Mouse (Mus musculus) lung, adult 18-20 months (tissue): ENCODE measurements around the gene Mctp1.
"Not testable (repeated sequence)": the region's sequence is repeated elsewhere in the genome, so short reads cannot be mapped to it uniquely, and the experiment has no call there.

Experiments used
- DNase-seq, 2 experiments: peaks; one replicate each; pipeline ENCODE4 v3.0.0; 2022; ENCODE audit warnings: mixed read lengths in 2 of 2

Mctp1 gene

DNA sequence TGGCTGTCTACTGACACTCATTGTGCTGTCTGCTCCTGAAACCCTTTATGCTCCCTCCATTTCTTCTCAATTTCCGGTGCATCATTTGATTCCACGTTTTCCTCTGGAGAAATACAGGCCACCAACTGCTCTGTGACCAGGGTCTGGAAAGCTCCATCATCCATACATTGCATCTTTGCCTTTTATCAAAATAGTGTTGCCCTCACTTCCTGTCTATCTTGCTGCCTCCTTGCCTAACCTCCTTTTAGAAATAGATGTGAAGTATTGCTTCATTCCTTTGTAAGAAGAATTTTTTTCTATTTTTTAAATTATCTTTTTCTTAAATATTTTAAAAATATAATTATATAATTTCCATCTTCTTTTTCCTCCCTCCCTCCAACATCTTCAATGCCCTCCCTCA is 98.7 kb downstream of the Mctp1 start:
- no peak for DNase-seq

DNA sequence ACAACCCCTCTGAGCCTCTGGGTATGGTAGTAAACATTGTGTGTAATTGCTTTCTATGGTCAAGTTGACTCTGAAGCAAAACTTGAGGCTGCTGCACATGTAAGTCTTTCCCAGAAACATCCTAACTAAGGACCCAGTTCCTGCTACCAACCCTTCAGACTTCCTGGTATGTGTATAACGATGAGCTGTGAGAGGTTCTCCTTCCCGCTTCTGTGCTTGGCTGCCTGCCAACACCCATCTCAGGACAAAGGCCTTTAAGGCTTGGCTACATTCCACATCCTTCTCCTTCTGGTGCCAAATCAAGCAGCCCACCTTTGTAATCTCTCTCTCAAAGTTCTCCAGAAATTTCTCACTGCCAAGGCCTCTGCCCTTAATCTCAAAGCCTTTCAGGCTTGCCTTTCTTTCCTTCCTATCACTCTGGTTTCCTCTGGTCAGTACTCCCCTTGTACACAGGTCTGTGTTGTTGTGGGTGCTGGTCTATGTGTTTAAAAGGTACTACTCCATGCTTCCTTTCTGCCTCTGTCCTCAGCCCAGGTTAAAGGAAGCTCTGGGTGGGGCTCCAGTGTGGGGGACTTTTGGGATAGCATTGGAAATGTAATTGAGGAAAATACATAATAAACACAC is 99.9 kb downstream of the Mctp1 start:
- peak in 1 of 2 experiments; percentile 6 for DNase-seq

DNA sequence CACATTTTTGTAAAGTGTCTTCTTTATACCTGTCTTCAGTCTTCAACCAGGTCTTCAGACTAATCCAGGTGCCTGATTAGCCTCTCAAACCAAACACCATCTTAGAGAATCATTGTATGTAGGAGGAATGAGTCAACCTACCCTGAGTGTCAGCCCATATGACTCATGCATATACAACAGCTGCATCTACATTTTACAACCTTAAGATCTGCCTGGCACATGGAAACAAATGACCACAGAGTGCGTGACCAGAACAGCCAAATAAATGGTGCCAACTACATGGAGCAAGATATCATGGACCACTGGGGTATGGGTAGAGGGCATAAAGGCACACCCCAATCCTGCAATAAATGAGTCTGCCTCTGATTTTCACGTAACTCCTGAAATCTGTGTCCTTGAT is 131.6 kb downstream of the Mctp1 start:
- DNase-seq: no peak

DNA sequence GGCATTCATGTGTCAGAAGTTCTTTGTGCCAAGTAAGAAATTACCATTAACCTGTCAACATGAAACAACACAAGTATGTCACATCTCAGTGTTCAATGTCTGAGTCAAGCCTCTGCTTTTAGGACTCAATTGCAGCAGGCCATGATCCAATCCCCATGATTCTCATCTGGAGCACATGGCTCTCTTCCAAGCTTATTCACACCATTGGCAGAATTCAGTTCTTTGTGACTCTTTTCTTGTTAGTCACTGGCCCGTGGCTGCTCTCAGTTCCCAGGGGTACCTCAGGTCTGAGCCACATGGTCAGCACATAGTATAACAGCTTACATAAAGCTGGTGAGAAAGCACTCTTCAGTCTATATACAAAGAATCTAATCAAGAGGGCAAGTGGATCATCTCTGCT is 138.8 kb downstream of the Mctp1 start:
- DNase-seq: no peak

DNA sequence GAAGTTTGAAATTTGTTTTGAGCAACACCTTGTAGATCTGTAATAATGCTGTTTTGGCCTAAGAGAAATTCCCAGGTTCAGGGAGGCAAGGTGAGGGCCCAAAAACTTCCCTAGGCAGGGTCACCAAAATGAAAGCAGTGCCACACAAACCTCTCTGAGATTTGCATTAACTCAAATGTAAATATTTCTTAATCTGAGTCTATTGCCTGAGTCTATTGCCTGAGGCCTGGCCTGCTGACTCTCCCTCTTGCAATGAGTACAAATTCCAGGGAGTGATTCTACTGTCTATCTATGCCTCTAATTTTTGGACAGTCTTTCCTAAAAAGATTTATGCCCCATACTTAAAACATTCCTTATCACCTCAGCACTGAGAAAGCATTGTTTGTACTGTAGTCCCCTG is 143.0 kb downstream of the Mctp1 start:
- no peak for DNase-seq

DNA sequence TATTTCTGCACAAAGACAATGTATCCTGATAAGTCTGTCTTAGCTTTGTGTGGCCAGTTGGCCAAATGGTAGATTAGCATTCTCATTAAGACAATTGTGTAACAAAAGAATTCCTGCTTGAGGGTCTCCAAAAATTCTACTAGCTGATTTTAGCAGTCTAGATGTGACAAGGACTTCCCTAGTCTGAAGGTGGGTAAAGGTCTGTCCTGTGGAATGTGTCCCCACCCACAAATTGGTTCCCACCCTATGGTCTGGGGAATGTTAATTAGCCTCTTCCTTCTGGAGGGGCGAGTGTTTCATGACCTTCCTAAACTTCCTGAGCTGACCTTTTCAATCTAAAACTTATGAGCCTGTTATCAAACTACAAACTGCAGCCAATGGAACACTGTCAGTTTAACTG is 143.4 kb downstream of the Mctp1 start:
- no peak for DNase-seq

DNA sequence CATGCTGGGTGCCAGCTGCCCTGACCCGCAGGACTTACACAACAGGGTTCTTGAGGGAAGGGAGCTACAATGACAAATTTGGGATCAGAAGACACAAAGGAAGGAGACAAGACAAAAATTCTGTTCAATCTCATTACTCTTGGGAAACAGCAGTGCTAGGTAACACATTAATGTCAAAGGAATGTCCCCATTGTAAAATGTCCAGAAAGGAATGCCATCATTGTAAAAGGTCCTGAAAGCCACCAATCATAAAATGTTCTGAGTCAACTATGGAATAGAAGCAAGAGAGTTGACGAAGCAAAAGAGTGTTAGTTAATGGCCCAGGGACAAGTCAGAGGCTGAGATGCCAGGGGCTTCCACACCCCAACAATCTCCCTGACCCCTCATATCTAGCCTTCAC is 145.6 kb downstream of the Mctp1 start:
- DNase-seq: no peak

DNA sequence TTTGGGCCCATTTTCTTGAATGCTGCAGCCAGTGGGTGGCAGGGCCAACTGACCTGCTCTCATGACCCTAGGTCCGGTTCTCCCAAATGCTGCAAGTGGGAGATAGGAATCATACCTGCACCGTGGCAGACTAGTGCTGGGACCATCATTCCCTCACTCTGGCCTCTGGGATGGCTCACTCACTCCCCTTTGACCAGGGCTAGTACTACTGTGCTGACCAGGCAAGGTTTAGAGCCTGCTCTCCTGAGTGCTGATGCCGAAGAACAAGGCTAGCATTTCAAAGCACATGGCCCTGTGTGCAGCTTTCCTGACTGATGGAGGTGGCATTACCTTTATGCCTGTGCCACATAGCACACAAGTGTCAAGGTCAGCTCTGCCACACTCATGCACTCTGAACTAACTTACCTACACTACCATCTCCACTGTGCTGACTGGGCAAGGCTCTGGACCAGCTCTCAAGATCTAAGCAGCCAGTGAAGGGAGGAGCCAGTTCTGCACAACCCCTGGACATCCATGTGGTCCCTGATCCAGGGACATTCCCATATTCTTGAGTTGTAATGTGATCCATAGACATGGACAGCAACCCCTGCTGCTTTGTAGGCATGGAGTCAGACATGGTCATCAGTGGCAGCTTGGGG is 146.7 kb downstream of the Mctp1 start:
- no peak for DNase-seq

DNA sequence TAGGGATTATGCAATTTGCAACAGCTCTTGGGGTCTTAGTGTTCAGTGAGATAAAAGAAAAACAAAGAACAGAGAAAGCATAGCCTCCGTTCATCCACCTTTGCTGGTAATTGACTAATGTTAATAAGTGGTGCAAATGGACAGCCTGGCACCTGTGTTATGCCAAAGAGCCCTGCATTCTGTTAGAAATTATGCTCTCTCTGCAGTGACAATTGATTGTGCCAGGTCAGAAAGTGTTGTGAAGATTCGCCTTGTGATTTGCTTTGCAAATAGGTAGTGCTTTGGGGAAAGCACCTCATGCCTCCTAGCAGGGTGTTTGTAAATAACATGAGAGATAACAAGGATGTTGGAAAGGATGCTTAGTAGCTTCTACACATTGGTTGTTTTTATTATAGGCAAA is 163.5 kb downstream of the Mctp1 start:
- DNase-seq: no peak

DNA sequence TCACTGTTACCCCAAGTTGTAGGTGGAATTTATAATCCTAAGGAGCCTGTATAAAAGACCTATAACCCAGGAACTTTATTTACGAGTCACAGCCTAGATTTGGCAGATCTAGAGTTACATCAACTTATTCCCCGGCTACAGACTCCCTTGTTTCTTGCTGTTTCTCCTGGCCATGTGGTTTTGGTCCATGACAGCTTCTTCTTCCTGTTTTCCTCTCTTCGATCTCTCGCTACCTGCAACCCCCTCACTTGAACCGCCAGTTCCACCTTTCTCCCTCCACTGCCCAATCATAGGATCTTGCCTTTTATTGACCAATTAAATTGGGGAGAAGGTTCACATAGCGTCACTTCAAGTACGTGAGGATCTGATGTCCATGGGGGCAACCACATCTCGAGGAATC is 176.6 kb downstream of the Mctp1 start:
- DNase-seq: no peak

DNA sequence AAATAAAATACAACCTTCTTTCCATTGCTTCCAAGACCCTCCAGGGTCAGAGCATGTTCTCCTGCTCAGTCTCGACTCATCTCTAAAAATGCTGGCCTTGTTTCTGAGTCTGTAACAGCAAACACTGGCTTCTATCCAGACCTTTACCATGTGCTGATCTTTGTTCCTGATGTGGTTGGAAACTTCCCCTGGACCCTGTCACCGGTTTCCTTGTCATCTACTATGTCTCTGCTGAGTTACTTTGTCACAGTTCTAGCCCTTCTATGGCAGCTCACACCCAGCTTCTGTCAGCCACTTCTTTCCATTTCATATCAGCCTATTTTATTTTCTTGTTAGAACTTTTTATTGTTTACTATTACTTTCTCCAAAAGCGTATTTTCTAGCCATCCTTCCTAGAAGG is 177.3 kb downstream of the Mctp1 start:
- DNase-seq: no peak

DNA sequence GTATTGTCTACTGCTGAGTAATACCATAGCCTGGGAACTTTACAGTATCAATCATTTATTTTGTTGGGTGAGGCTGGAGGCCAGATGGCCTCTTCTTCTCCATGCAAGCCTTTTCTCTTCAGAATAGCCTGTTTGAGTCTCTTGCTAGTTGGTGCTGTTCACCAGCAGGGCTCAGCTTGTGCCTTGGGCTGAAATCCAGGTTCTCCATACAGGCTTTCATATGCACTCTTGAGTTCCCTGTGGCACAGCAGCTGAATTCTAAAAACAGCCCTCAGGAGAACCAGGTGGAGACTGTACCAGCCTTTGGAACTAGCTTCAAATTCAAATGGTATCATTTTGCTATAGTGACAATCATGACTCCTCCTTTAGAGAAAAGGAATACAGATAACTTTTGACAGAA is 179.7 kb downstream of the Mctp1 start:
- DNase-seq: no peak

DNA sequence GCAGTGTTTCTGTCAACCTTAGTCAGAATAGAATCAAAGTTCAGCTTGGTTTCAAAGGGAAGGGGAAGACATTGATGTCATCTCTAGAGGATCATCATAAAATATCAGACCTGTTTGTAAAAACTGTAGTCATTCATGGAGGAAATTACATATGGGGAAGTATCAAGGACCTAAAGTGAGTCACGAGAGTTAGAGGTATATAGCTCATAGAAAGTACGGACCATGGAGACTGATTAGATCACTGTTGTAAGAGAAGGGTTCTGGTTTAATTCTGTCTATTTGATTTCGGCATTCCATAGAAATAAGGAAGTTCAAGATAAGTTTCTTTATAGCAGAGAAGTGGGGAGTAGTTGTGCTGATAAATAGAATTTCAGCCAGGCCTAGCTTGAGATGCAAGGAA is 181.7 kb downstream of the Mctp1 start:
- no peak for DNase-seq

DNA sequence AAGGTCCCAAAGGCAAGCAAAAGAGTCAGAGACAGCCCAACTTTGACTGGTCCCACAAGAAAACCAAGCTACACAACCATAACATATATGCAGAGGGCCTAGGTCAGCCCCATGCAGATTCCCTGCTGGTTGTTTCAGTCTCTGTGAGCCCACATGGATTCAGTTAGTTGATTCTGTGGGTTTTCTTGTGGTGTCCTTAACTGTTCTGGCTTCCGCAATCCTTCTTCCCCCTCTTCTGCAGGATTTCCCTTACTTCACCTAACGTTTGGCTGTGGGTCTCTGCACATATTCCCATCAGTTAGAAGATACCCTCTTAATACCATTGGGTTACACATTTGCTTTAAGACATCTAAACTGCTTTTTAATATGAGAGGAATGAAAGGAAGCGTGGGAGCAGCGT is 183.1 kb downstream of the Mctp1 start:
- DNase-seq: no peak

DNA sequence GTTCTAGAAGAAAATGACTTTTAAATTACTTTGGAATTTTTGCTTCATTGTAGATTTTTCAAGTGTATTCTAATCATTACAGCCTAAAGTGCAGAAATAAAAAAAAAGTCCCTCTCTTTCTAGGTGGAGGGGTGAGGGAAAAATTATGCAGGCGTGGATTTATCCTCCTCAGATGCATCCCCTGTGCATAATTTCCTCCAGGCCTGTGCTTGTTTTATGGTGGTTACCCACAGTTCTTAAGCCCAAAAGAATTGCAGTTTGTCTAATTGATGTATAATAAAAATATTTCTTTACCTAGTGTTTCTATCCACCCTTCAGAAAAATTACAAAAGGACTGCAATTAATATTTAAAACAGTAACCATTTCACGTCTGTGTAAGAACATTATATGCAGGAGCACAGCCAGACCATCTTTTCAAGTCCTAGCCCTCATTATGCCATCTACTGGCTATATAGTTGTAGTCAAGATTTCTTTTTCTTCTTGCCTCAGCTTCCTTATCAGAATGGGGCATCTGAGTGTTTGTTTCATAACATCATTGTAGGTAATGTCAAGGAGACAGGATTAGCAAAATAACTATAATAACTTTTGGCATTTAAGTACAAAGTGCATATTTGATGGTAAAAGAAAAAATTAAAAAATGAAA is 184.4 kb downstream of the Mctp1 start:
- no peak for DNase-seq

DNA sequence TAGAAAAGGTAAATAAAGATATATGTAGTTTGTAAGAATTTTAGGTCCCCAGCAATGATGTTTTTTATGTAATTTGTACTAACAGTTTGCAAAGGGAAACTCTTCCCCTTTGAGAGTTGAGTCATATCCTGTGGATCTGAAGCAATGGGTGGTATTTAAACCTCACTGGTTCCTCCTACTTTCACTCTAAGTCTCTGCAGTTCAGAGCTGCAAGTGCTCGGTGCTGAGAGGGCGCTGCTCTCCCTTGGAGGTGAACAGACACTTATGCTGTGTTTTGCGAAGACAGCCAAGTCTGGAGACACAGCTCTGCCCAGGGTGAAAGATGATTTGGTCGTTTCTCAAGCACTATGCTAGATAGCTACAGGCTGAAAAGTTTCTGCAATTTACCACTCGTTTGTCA is 195.1 kb downstream of the Mctp1 start:
- DNase-seq: peak; percentile 50 to 59

DNA sequence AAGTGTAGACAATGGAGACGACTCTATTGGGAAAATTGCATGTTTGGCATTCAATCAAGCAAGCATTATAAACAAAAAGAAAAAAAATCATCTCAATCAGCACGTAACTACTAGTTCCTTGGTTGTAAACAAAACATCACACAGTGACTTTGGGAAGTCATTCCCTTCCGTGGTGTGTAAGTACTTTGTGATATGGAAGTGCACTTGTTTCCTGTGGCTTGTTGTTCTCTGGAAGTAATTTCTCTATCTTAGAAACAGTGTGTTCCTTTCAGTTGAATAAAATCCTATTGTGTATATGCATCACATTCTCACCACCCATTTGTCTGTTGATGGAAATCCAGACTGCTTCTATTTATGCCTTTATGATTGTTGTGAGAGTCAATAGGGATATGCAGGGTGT is 201.1 kb downstream of the Mctp1 start:
- DNase-seq: no peak

DNA sequence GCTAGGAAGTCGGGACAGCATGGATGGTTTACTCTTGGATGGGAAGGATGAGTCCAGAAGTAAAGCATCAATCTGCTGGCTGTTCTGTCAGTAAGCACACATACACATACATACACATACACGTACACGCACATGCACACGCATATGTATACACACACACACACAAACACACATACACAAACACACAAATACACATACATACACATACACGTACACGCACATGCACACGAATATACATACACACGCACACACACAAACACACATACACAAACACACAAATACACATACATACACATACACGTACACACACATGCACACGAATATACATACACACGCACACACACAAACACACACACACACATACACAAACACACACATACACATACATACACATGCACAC is 206.4 kb downstream of the Mctp1 start:
- not testable (repeated sequence) for DNase-seq

DNA sequence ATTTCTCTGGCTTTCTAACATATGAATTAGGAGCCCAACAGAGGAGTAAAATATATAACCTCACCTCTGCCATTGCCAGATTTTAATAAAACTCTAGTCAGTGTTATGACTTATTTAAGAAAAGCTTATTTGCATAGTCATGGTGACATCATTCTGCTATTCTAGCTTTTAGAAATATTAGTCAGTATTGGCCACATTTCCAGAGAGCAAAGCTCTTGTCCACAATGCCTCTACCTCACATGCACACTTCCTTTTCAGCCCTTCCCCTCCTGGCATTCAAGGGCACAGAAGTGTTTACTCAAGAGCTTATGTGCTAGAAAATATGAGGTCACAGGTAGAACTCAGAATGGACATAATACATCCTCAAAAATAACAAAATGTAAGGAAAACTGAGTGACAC is 206.9 kb downstream of the Mctp1 start:
- peak in 1 of 2 experiments; percentile 22 for DNase-seq

DNA sequence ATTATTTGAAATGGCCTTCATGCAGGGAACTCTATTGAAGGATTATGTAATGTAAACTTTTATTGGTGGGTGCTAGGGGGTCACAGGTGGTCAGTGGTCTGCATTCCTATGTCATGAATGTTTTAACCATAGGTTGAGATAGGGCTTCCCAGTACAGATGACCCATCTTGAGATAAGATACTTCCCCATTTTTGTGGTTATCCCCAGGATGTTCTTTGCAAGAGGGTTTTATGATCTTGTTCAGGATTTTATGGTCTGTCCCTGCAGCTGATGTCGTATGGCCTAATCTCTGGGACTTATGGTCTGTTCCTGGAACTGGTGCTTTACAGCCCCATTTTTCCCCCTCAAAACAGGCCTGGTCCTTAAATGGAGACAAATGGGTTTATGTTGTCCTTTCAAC is 207.4 kb downstream of the Mctp1 start:
- DNase-seq: no peak

DNA sequence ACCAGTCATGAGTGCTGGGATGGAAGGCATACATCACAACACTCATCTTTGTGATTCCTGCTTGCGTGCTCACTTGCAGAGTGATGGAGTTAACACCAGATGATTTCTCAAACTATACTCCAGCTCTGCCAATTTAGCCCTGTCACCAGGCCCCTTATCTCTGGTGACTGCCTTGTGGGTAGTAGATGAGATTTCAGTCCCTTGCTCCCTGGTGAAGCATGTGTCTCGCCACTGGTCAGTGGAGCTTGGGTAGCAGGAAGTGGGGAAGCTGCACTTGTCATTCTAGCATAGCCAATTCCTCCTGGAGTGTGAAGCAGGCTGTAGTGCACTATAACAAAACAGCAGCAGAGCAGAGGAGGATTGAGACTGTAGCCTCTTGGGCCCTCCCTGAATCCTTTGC is 208.6 kb downstream of the Mctp1 start:
- no peak for DNase-seq

DNA sequence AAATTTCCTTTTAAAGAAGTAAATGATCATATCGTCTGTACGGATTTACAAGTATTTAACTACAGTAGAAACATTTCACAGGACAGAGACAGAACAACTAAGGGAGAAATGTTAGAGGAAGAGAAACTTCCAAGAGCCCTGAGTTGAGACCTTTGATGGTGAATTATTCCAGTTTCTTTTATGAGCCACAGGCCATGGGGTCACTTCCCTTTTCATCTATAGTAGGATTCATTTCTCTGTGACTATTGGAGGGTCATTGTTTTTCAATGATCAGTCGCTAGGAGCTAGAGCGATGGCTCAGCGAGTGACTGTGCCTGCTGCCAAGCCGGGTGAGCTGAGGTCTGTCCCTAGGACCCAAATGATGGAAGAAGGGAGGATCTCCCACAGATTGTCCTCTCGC is 212.7 kb downstream of the Mctp1 start:
- no peak for DNase-seq

DNA sequence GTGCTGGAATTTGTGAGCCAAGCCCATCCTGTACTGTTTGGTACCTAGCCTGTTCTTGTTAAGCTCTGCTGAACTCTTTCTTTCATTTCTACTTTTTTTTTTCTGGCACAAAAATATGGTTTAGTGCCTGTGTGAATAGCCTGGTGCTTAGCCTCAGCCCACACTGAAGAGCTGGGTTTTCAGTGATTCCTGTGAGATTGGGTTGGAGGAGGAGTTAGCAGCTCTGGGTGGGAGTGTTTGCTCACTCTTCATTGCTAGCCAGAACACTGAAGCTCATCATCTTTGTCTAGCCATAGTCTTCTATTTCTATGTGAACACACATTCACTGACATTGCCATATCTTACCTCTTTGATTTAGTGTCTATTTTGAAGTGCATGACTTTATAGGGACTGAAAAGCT is 225.1 kb downstream of the Mctp1 start:
- no peak for DNase-seq

DNA sequence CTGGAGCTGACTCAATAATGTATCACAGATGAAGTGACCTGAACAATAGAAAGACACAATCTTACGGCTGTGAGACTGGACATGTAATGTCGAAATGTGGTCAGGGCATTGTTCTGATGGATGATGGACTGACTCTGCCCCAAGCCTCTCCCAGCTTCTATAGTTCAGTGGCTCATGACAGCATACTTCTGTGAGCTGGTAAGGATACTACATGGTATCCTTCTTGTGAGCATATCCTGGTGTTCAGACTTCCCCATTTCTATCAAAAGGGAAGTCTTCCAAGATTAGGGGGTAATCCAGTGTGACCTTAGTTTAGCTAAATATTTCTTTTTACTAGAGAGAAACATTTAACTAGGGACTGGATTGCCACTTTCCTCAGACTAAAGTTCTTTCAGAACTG is 227.2 kb downstream of the Mctp1 start:
- no peak for DNase-seq

DNA sequence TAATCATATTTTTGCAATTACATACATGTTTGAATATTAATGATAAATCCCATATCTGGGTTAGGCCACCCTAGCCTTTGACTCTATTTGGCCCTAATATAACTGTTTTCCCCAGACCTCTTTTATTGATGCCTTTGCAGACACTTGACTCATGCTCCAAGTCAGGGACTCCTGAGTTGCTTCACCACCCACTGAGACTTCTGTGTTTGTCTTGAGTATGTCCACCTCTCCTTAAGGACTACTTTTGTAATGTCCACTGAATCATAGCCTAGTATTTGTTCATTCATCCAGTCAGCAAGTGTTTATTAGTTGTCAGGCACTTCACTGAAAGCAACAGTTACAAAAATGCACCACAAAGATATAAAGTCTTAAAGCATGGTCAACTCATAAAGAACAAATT is 235.8 kb downstream of the Mctp1 start:
- DNase-seq: no peak
